Mouse (Mus musculus) embryonic facial prominence, embryonic 15.5 days (tissue): Measurements from ENCODE around the gene Dexi. TPM values are rescaled to one million over a fixed set of nuclear protein-coding genes. Genes with fewer than 3 reads are reported as not detected.

Source experiments
- ATAC-seq: fragments of 200-750 bp; cut with Nextera tagmentation; 2 replicates; pipeline ENCODE4 v1.8.0; 2017; ENCODE audit warnings: low read depth, moderate TSS enrichment; ENCODE audit not compliant: insufficient number of reproducible peaks, low FRiP score, low TSS enrichment
- H3K27ac ChIP-seq: fragments of 300-500 bp; sonication (generic); replicated peaks from 2 replicates; pipeline ENCODE4 v1.5.1; 2015; ENCODE audit warnings: mild to moderate bottlenecking, inconsistent platforms
- H3K27me3 ChIP-seq: fragments of 300-500 bp; sonication (generic); 2 replicates; pipeline ENCODE4 v1.6.1; 2015; ENCODE audit warnings: inconsistent platforms
- H3K36me3 ChIP-seq: fragments of 300-500 bp; sonication (generic); 2 replicates; pipeline ENCODE4 v1.6.1; 2015; ENCODE audit warnings: mild to moderate bottlenecking, inconsistent platforms
- H3K4me1 ChIP-seq: fragments of 300-500 bp; sonication (generic); 2 replicates; pipeline ENCODE4 v1.6.1; 2015; ENCODE audit warnings: inconsistent platforms
- H3K4me2 ChIP-seq: fragments of 300-500 bp; sonication (generic); replicated peaks from 2 replicates; pipeline ENCODE4 v1.6.1; 2015; ENCODE audit warnings: mild to moderate bottlenecking, inconsistent platforms
- H3K4me3 ChIP-seq: fragments of 300-500 bp; sonication (generic); replicated peaks from 2 replicates; pipeline ENCODE4 v1.5.1; 2015; ENCODE audit warnings: mild to moderate bottlenecking, inconsistent platforms
- H3K9ac ChIP-seq: fragments of 300-500 bp; sonication (generic); 2 replicates; pipeline ENCODE4 v1.6.1; 2015; ENCODE audit warnings: inconsistent platforms
- H3K9me3 ChIP-seq: fragments of 300-500 bp; sonication (generic); replicated peaks from 2 replicates; pipeline ENCODE4 v1.6.1; 2016; ENCODE audit warnings: inconsistent platforms
- WGBS: fragments of 180-500 bp; shearing (Covaris S2); methylation state at CpG from one replicate; pipeline ENCODE4 v1.1.7; 2015; 5-methylcytosine and 5-hydroxymethylcytosine counted together
- polyA plus RNA-seq: library from polyadenylated mRNA; unstranded; fragments of >200 nt; fragmentation: Nextera tagmentation; extraction: Ambion mirVana; gene quantifications from 2 replicates; pipeline ENCODE4 v1.2.1, GENCODE M21; 2015

The Dexi gene
- polyA plus RNA-seq, 1 experiment from 2014 or later = 26.5 TPM

DNA sequence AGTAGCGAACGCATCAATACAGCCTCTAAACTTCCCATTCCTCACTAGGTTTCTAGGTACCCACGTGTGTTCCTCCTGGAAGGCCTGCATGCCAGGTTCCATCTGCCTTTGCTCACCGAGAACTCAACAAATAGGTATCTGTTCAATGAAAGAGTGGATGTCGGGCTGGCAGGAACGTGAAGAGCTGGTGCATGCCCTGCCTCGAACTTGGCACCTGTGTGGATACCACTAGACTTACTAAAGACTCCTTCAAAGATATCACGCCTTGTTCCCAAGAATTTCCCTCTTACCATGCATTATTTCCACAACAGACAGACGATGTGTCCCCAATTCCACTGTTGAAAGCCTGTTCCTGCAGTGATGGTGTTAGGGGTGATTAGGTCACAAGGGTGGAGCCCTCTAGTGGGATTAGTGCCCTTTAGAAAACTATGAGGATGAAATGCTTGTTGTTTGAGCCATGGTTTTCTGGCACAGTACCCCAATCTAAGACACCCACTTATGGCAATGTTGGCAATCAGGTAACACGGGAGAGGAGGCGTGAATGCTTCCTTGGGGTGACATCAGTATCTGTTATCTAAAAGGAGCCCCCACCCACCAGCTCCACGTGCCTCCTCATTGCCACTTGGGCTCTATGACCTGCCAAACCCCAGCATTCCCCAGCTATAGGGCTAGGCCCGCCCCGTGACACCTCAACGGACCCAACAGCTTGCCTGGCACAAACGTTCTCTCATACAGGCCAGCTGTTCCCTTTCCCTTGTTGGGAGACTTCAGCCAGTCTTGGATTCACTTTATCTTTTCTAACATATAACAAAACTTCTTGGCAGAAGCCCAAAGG lies 1.9 kb downstream of the Dexi start:
- Histone ChIP-seq H3K27ac (peak overlapping the region; percentile 39; the same call in 1 of the 2 replicates), H3K4me1 (peaks cover 42% of the 10 kb centered on the region)
- no peak for ATAC-seq

DNA sequence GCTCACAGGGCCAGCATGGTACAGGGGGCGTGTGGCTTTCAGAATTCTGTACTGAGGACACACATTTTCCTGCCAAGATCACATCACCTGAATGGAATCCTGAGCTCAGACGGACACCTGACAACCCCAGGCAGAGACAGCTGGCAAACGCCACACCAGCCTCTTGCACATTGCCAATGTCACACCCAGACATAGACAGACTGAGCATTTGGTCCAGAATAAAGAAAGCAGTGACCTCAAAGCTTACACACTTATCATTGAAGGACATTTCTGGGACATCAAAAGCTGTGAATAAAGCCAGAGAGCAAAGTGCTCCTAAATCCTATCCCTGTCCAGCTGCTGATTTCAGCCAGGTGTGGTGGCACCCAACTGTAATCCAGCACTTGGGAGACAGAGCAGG lies 5.9 kb downstream of the Dexi start:
- Histone ChIP-seq H3K27ac (no peak overlapping the region), H3K9me3 (no peaks in the 10 kb centered on the region), H3K4me2 (no peak overlapping the region), H3K36me3 (no peaks in the 10 kb centered on the region; the same call in 1 of the 2 replicates), H3K4me3 (no peak overlapping the region), H3K9ac (no peak overlapping the region), H3K27me3 (no peaks in the 10 kb centered on the region), H3K4me1 (peaks cover 40% of the 10 kb centered on the region)
- WGBS = 75% methylated on average over 3 of the region's 3 CpGs
- no peak for ATAC-seq

More for the DNA sequence above, 1.9 kb downstream of the Dexi start:
- Histone ChIP-seq H3K4me2 (peak overlapping the region; percentile 87), H3K27me3 (no peaks in the 10 kb centered on the region), H3K36me3 (no peaks in the 10 kb centered on the region; the same call in 1 of the 2 replicates), H3K4me3 (peak overlapping the region; percentile 90), H3K9me3 (no peaks in the 10 kb centered on the region), H3K9ac (no peak overlapping the region; the same call in 1 of the 2 replicates)
- 70% methylated on average over 16 of the region's 16 CpGs for WGBS

DNA sequence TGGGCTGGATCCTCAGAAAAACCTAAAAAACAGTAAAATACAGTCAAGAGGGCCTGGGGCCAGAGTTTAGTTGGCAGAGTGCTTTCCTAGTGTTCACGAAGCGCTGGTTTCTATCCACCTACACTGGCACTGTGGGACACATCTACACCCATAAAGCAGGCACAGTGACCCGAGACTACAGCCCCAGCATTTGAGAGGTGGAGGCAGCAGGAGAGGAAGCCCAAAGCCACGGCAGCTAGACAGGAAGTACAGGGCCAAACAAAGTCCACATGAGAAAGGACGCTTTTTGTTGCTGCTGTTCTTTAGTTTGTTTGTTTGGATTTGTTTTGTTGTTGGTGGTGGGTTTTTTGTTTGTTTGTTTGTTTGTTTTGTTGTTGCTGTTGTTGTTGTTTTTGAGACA lies 6.5 kb downstream of the Dexi start:
- Histone ChIP-seq H3K36me3 (no peaks in the 10 kb centered on the region; the same call in 1 of the 2 replicates), H3K4me1 (peaks cover 34% of the 10 kb centered on the region), H3K27ac (no peak overlapping the region), H3K4me3 (no peak overlapping the region), H3K27me3 (no peaks in the 10 kb centered on the region), H3K4me2 (no peak overlapping the region), H3K9ac (no peak overlapping the region), H3K9me3 (no peaks in the 10 kb centered on the region)
- WGBS = 70% methylated on average over 5 of the region's 5 CpGs
- no peak for ATAC-seq

DNA sequence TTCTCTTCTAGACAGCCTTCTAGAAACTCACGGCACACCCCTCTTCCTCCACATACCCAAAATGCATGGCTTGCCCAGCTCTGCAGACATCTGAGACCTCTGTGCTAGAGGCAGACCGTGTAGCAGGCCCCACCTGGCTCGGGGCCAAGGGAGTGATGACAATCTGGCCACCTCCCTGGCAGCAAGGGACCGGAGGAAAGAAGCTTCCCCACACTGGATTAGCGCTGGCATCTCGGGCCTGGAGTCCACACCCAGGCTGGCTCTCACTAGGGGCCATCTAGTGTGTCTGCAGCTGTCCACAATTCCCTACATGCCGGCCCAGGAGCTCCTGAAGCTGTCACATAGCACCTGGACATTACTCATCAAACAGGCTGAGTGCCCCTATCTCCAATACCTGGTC lies 8.3 kb downstream of the Dexi start:
- H3K27ac ChIP-seq = no peak overlapping the region
- H3K4me2 ChIP-seq = no peak overlapping the region
- peaks cover 16% of the 10 kb centered on the region for H3K4me1 ChIP-seq
- H3K4me3 ChIP-seq = no peak overlapping the region
- peaks cover 16% of the 10 kb centered on the region for H3K36me3 ChIP-seq
- no peaks in the 10 kb centered on the region for H3K27me3 ChIP-seq
- no peak overlapping the region for H3K9ac ChIP-seq
- WGBS = 62% methylated on average over 7 of the region's 7 CpGs
- H3K9me3 ChIP-seq = no peaks in the 10 kb centered on the region
- ATAC-seq = no peak

DNA sequence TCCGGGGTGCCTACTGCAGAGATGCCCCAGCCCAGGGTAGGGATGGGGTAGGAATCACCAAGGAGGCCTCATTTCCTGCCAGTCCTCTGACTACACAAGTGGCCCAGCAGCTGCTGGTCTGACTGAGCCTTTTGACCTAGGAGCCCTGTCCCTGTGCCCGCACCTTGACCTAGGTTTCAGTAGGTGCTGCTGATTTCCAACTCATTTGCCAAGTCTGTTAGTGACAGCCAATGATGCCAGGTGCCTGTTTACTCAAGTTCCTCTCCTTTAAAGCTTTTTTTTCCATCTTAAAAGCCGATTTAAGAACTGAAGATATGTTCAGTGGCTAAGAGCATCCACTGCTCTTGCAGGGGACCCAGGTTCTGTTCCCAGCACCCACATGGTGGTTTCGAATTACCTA lies 9.1 kb downstream of the Dexi start:
- Histone ChIP-seq H3K9me3 (no peaks in the 10 kb centered on the region), H3K4me3 (no peak overlapping the region), H3K27ac (no peak overlapping the region), H3K9ac (no peak overlapping the region), H3K4me1 (peaks cover 11% of the 10 kb centered on the region; the same call in 1 of the 2 replicates), H3K36me3 (peaks cover 20% of the 10 kb centered on the region), H3K4me2 (no peak overlapping the region), H3K27me3 (no peaks in the 10 kb centered on the region)
- no peak for ATAC-seq
- 92% methylated on average over 4 of the region's 4 CpGs for WGBS

DNA sequence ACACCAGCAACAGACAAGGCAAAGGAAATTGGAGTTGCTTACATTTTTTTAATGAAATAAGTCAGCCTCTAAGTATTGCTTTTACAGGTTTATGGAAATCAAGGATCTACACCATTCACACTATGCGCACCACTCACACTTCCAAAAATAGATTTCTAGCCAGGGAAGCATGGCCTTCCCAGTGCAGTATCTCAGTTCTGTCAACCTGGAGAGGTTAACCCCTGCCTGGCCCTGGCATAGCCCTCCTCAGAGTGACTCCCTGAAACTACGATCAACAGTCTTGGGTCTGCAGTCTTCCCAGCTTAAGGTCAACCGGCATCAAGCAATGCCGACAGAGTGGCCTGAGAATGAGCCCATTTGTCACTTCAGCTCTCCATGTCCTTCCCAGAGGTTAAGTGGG lies 12.7 kb downstream of the Dexi start:
- H3K9me3 ChIP-seq = no peaks in the 10 kb centered on the region
- no peaks in the 10 kb centered on the region for H3K27me3 ChIP-seq
- 90% methylated on average over 4 of the region's 4 CpGs for WGBS
- no peak overlapping the region for H3K9ac ChIP-seq
- H3K27ac ChIP-seq = no peak overlapping the region
- H3K4me3 ChIP-seq = no peak overlapping the region
- no peak for ATAC-seq
- H3K36me3 ChIP-seq = peaks cover 20% of the 10 kb centered on the region
- H3K4me2 ChIP-seq = no peak overlapping the region
- peaks cover 6% of the 10 kb centered on the region; the same call in 1 of the 2 replicates for H3K4me1 ChIP-seq

DNA sequence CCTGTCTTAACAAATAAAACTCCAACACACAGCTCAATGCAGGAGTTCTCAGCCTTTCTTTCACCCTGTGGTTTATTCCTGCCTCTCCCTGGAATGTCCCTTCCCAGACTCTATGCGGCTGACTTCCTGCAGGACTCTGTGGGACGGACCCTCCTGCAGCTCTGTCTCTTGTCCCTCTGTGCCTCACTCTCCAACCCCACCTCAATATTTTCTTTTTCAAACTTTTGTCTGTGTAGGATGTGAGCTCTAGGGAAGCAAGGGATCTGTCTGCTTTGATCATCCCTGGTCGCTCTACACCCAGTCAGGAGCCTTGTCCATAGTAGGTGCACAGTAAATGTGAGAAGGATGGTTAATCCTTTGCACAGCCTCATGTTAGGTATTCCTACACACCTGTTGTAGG lies 14.5 kb downstream of the Dexi start:
- H3K4me1 ChIP-seq = no peaks in the 10 kb centered on the region
- no peaks in the 10 kb centered on the region for H3K27me3 ChIP-seq
- H3K36me3 ChIP-seq = peaks cover 20% of the 10 kb centered on the region
- no peak overlapping the region for H3K4me2 ChIP-seq
- H3K9ac ChIP-seq = no peak overlapping the region
- no peak overlapping the region for H3K27ac ChIP-seq
- H3K4me3 ChIP-seq = no peak overlapping the region
- no peaks in the 10 kb centered on the region for H3K9me3 ChIP-seq
- no peak for ATAC-seq
- 83% methylated on average over 3 of the region's 3 CpGs for WGBS

DNA sequence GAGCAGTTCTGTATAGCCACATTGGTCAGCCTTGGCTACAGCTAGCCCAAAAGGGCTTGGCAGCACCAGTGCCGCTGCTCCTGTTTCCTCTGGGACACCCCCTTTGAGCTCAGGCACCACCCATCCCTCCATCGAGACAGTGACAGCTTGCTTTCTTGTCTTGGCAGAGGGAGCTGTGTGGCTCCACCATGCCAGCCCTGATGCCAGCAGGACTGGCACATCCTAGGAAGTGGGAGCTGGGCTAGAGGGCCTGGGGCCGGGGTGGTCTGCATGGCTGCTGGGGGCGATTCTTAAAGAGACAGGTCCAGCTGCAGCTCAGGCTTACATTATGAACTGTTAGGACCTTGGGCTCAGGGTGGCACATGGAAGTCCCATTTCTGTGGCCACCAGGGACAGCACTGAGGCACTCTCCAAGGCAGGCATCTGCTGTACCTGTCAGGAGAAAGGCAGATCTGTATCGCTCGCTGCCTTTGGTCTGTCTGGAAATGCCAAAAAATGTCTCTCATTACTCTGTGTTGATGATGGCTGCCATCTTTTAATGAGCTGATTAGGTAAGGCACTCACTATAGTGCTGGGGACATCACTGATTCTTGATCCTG lies 15.7 kb downstream of the Dexi start:
- H3K36me3 ChIP-seq = peaks cover 20% of the 10 kb centered on the region
- no peak for ATAC-seq
- WGBS = 79% methylated on average over 6 of the region's 6 CpGs
- H3K9me3 ChIP-seq = no peaks in the 10 kb centered on the region
- H3K27ac ChIP-seq = no peak overlapping the region
- H3K4me1 ChIP-seq = no peaks in the 10 kb centered on the region
- H3K9ac ChIP-seq = no peak overlapping the region
- H3K4me2 ChIP-seq = no peak overlapping the region
- no peaks in the 10 kb centered on the region for H3K27me3 ChIP-seq
- H3K4me3 ChIP-seq = no peak overlapping the region

DNA sequence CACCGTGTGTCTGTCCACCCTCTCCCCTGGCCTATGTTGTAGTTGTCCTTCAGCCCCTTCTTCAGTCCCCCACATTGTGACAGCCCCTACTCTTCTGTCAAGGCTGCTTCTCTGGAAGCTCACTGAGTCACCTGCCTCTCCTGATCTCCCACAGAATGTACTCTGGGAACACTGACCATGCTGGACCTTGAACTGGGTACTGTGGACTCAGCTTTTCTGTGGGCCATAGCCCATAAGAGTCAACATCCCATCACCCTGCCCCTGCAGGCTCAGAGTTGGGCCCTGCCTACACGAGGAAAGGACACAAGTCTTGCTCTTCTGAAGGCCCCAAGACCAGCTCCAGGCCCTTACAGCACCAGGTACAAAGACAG lies 17.3 kb downstream of the Dexi start:
- H3K36me3 ChIP-seq = peaks cover 14% of the 10 kb centered on the region
- H3K9me3 ChIP-seq = no peaks in the 10 kb centered on the region
- WGBS = 58% methylated on average over 2 of the region's 2 CpGs
- H3K4me2 ChIP-seq = no peak overlapping the region
- no peaks in the 10 kb centered on the region for H3K27me3 ChIP-seq
- peaks cover 5% of the 10 kb centered on the region; the same call in 1 of the 2 replicates for H3K4me1 ChIP-seq
- ATAC-seq = no peak
- H3K4me3 ChIP-seq = no peak overlapping the region
- no peak overlapping the region for H3K9ac ChIP-seq
- no peak overlapping the region for H3K27ac ChIP-seq

DNA sequence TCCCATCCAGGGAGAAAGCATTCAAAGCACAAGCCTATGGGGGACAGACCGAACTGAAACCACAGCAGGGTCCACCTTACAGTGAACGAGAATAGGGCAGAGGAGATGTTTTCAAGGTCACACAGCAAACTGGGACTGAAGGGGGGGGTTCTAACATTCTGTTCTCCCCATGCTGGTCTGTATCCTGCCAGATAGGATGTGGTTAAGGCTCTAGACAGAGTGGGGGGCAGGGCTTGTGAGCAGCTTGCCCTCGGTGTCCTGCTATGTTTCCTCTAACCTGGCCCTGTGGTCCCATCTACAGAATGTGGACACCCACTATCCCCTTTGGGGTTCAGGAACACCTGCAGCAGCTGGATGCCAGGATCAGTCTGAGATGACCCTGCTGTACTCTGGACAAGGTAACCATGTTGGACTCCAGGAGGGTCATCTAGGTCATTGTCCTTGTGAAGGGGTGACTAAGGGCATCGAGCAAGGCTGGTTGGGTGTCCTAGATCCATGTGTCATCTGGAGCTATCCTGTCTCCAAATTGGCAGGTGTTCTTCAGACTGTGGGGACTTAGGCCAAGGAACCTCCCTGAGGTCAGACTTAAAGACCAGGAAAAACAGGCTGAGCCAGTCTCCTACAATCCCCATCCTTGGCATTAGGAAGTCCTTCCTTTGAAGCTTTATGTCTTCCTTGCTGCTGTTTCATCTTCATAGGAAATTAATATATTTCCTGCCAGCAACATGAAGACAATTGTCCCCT lies 17.8 kb downstream of the Dexi start:
- H3K27me3 ChIP-seq = no peaks in the 10 kb centered on the region
- ATAC-seq = no peak

DNA sequence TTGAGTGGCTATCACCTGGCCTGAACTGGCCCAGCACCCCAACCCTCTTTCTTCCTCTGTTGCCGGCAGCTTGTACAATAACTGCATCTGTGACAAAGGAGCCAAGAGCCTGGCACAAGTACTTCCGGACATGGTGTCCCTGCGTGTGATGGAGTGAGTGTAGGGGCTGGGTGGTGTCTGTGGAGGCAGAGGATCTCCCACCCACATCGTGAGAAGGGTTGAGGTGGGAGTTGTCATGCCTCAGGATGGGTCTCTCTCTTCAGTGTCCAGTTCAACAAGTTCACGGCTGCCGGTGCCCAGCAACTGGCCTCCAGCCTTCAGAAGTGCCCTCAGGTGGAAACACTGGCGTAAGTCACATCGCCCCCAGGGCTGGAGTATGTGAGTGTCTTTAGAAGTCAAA lies 19.2 kb downstream of the Dexi start:
- ATAC-seq = no peak
- Histone ChIP-seq H3K36me3 (no peaks in the 10 kb centered on the region), H3K4me1 (peaks cover 5% of the 10 kb centered on the region; the same call in 1 of the 2 replicates), H3K4me3 (no peak overlapping the region), H3K9ac (no peak overlapping the region), H3K27ac (no peak overlapping the region), H3K27me3 (no peaks in the 10 kb centered on the region), H3K9me3 (no peaks in the 10 kb centered on the region), H3K4me2 (no peak overlapping the region)
- WGBS = 82% methylated on average over 8 of the region's 8 CpGs

More for the DNA sequence above, 17.8 kb downstream of the Dexi start:
- H3K9ac ChIP-seq = no peak overlapping the region
- no peak overlapping the region for H3K4me2 ChIP-seq
- H3K36me3 ChIP-seq = peaks cover 9% of the 10 kb centered on the region
- peaks cover 5% of the 10 kb centered on the region; the same call in 1 of the 2 replicates for H3K4me1 ChIP-seq
- H3K27ac ChIP-seq = no peak overlapping the region
- WGBS = 77% methylated on average over 4 of the region's 4 CpGs
- no peak overlapping the region for H3K4me3 ChIP-seq
- no peaks in the 10 kb centered on the region for H3K9me3 ChIP-seq
